Mouse (Mus musculus): ENCODE data around the gene Tmem121b.

Gene Tmem121b

DNA sequence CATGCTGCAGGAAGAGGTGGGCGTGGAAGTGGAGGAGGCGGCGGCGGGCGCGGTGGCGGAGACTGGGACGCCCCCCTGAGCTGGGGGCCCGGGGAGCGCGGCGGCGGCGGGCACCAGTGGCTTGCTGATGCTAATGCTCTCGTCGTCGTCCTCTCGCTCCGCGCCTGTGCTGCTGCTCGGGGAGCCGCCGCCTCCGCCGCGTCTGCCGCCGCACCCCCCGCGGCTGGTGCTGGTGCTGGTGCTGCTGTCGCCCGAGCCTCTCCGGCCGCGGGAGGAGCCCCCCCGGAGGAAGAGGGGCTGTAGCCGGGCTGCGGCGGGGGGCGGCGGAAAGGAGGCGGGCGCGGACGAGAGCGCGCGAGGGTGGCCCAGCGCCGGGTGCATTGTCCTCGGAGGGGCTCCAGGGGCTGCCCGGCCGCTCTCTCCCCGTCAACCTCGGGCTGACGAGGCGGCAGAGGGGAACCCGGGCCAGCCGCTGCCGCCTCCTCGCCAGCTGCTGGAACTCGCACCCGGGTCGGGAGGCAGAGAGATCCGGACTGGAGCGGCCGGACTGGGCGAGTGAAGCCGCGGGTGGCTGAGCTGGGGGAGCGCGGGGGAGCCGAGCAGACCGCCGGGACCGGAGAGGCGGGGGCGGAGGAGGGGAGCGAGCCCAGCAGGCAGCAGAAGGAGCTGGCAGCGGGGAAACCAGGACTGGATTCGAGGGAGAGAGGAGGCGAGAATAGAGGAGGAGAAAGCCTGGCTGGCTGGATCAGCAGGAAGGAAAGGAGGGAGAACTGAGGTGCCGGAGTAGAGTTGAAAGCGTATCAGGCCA is at the start of gene Tmem121b:
Gene Tmem121b (minus strand): TSS at position 434 of the 808 bp plus-strand sequence.
- in situ Hi-C loops (cut with MboI; ENCODE audit: low pct_unique_long_range_greater_than_20kb in 1 of 2, low sequenced_read_pairs in 2 of 2, unreplicated experiment in 1 of 2) = no loop called here

GRCm38 (mm10) chr6:120542061-120542460 is 48.5 kb upstream of the Tmem121b start:
- in situ Hi-C loops (cut with MboI; ENCODE audit: low pct_unique_long_range_greater_than_20kb in 1 of 2, low sequenced_read_pairs in 2 of 2, unreplicated experiment in 1 of 2) = no loop called here

DNA sequence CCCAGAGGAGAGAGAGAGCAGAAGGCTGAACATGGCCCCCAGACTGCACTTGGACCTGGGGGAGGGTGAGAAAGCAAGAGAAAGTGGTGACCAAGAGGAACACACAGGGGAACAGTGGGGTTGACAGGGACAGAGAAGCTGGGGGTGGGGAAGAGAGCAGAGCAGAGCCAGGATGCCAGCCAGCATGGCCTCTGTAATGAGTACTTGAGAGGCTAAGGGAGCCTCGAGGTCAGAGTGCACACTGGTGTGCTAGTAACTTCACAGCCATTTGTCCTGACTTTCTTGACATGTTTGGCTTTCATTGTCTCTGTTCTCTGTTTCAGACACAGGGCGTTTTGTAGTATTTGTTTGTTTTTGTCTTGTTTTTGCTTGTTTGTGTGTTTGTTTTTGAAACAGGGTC is 47.8 kb upstream of the Tmem121b start:
- in situ Hi-C loops (cut with MboI; ENCODE audit: low pct_unique_long_range_greater_than_20kb in 1 of 2, low sequenced_read_pairs in 2 of 2, unreplicated experiment in 1 of 2) = no loop called here

GRCm38 (mm10) chr6:120539781-120540231 is 46.2 kb upstream of the Tmem121b start:
- in situ Hi-C loops (cut with MboI; ENCODE audit: low pct_unique_long_range_greater_than_20kb in 1 of 2, low sequenced_read_pairs in 2 of 2, unreplicated experiment in 1 of 2) = no loop called here

- in situ Hi-C loops (cut with MboI; ENCODE audit: low pct_unique_long_range_greater_than_20kb in 1 of 2, low sequenced_read_pairs in 2 of 2, unreplicated experiment in 1 of 2) = no loop called here
These were observed 45.6 kb upstream of the Tmem121b start for GRCm38 (mm10) chr6:120539132-120539759.

DNA sequence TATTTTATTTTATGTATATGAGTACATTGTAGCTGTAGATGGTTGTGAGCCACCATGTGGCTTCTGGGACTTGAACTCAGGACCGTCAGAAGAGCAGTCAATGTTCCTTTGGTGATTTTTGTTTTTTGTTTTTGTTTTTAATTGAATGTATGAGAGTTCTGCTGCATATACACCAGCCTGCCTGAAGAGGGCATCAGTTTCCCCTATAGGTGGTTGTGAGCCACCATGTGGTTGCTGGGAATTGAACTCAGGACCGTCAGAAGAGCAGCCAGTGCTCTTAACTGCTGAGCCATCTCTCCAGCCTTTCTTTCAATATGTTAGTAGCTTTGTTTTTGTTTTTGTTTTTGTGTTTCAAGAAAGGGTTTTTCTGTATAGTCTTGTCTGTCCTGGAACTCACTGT is 42.7 kb upstream of the Tmem121b start:
- in situ Hi-C loops (cut with MboI; ENCODE audit: low pct_unique_long_range_greater_than_20kb in 1 of 2, low sequenced_read_pairs in 2 of 2, unreplicated experiment in 1 of 2) = no loop called here

- in situ Hi-C loops (cut with MboI; ENCODE audit: low pct_unique_long_range_greater_than_20kb in 1 of 2, low sequenced_read_pairs in 2 of 2, unreplicated experiment in 1 of 2) = no loop called here
These were observed 39.0 kb upstream of the Tmem121b start for GRCm38 (mm10) chr6:120532594-120532993.

- in situ Hi-C loops (cut with MboI; ENCODE audit: low pct_unique_long_range_greater_than_20kb in 1 of 2, low sequenced_read_pairs in 2 of 2, unreplicated experiment in 1 of 2) = no loop called here
These were observed 37.7 kb upstream of the Tmem121b start, which contains the start of gene Hdhd5 for GRCm38 (mm10) chr6:120531020-120531965. TSS of gene Hdhd5 (minus strand) at chr6:120531319.

GRCm38 (mm10) chr6:120529123-120529522 is 35.5 kb upstream of the Tmem121b start:
- in situ Hi-C loops (cut with MboI; ENCODE audit: low pct_unique_long_range_greater_than_20kb in 1 of 2, low sequenced_read_pairs in 2 of 2, unreplicated experiment in 1 of 2) = no loop called here

GRCm38 (mm10) chr6:120524796-120525195 is 31.2 kb upstream of the Tmem121b start:
- in situ Hi-C loops (cut with MboI; ENCODE audit: low pct_unique_long_range_greater_than_20kb in 1 of 2, low sequenced_read_pairs in 2 of 2, unreplicated experiment in 1 of 2) = no loop called here

- in situ Hi-C loops (cut with MboI; ENCODE audit: low pct_unique_long_range_greater_than_20kb in 1 of 2, low sequenced_read_pairs in 2 of 2, unreplicated experiment in 1 of 2) = no loop called here
These were observed 26.0 kb upstream of the Tmem121b start for GRCm38 (mm10) chr6:120519647-120520046.

- in situ Hi-C loops (cut with MboI; ENCODE audit: low pct_unique_long_range_greater_than_20kb in 1 of 2, low sequenced_read_pairs in 2 of 2, unreplicated experiment in 1 of 2) = no loop called here
These were observed 23.7 kb upstream of the Tmem121b start for GRCm38 (mm10) chr6:120517311-120517710.

GRCm38 (mm10) chr6:120516879-120517278 is 23.3 kb upstream of the Tmem121b start:
- in situ Hi-C loops (cut with MboI; ENCODE audit: low pct_unique_long_range_greater_than_20kb in 1 of 2, low sequenced_read_pairs in 2 of 2, unreplicated experiment in 1 of 2) = no loop called here

DNA sequence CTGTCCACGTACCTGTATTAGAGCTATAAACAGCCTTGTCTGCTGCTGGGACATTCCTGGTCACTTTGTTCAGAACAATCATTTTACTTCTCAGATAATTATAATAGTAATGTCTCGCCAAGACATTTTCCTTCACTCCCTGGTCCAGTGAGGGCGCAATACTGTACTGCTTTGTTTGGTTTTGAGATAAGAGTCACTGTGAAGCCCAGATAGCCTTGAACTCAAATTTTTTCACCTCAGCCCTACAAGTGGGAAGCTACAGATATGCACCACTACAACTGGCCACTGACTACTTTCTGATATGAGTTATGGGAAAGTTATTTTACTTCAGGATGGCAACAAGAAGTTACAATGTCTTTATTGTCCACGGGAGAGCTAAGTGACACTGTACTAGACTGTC is 22.8 kb upstream of the Tmem121b start:
- in situ Hi-C loops (cut with MboI; ENCODE audit: low pct_unique_long_range_greater_than_20kb in 1 of 2, low sequenced_read_pairs in 2 of 2, unreplicated experiment in 1 of 2) = no loop called here

DNA sequence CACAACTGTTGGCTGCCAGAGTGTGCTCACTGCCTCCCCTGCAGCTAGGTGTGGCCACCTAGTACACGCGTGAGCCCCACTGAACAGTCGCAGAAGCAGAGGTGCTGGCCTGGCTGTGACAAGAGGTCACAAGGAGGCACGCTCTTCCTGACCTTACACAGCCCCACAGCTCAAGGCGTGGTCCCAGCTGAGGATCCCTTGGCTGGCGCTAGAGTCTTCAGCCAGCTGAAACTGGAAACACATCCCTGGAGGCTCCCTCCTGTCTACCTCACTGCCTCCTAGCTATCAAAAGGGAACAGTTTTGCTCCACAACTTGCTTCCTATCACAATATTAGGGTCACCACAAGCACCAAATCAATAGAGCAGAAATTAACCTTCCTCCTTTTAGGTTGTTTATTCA is 17.6 kb upstream of the Tmem121b start:
- in situ Hi-C loops (cut with MboI; ENCODE audit: low pct_unique_long_range_greater_than_20kb in 1 of 2, low sequenced_read_pairs in 2 of 2, unreplicated experiment in 1 of 2) = no loop called here

DNA sequence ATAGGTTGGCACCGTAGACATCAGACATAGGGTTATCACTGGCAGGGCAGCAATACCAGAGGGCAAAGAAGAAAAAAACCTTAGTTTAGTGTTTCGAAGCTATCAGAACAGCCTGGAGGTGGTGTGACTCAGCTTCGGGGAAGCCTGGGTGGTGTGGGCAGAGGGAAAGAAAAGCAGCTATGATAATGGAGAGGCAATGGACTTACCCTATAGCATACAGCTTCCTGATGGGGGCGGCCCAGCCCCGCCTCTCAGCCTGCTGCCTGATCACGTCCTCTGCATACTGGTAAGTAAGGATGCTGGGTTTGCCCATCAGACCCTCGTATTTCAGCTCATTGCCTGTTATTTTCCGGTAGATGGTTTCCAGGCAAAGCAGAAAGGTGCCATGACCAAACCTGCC is 16.8 kb upstream of the Tmem121b start:
- in situ Hi-C loops (cut with MboI; ENCODE audit: low pct_unique_long_range_greater_than_20kb in 1 of 2, low sequenced_read_pairs in 2 of 2, unreplicated experiment in 1 of 2) = no loop called here

GRCm38 (mm10) chr6:120509975-120510374 is 16.4 kb upstream of the Tmem121b start:
- in situ Hi-C loops (cut with MboI; ENCODE audit: low pct_unique_long_range_greater_than_20kb in 1 of 2, low sequenced_read_pairs in 2 of 2, unreplicated experiment in 1 of 2) = no loop called here

DNA sequence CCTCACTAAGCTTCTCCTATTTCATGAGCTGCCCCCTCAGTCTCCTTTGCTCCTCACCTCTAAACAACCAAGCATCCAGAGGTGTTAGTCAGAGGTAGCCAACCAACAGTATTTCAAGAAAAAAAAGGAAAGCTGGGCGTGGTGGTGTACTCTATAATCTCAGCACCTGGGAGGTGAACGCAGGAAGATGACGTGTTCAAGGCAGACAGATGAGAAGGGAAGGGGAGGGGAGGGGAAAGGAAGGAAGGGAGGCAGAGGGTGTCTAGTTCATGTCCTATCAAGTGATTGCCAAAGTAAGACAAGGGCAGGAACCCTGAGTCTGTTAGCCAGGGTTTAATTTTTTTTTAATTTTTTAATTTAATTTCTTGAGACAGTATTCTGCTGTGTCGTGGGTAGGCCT is 15.0 kb upstream of the Tmem121b start:
- in situ Hi-C loops (cut with MboI; ENCODE audit: low pct_unique_long_range_greater_than_20kb in 1 of 2, low sequenced_read_pairs in 2 of 2, unreplicated experiment in 1 of 2) = no loop called here

DNA sequence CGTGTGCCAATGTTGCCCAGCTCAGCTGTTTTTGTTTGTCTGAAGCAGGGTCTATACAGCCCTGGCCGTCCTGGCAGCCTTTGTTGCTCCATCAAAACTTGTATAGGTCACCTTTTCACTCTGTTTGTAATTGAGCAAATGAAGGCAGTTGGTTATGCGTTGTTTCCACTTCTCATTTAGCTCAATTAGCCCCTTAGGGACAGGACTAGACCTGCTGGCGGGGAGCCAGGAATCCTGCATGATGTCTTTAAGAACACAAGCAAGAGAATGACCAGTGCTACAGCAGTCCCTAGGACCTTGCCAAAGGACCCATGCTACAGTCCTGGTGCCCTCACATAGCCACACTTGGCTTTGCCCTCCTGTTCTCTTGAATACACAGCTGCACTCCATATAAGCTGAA is 11.9 kb upstream of the Tmem121b start:
- in situ Hi-C loops (cut with MboI; ENCODE audit: low pct_unique_long_range_greater_than_20kb in 1 of 2, low sequenced_read_pairs in 2 of 2, unreplicated experiment in 1 of 2) = no loop called here
